Mouse (Mus musculus) splenic B cell, adult 2 months (primary cell): ENCODE data around the gene Furin.

Experiments
- DNase-seq: peaks from one replicate; pipeline ENCODE4 v3.0.0-alpha.2; 2011; ENCODE audit warnings: low read depth, low spot score
- H3K27me3 ChIP-seq: 2 replicates; pipeline ENCODE4 v1.6.1; 2012; ENCODE audit warnings: mild to moderate bottlenecking, low read length, moderate library complexity, mixed read lengths; ENCODE audit not compliant: control insufficient read depth, poor library complexity, insufficient read depth, severe bottlenecking
- H3K36me3 ChIP-seq: 2 replicates; pipeline ENCODE4 v1.6.1; 2012; ENCODE audit warnings: mild to moderate bottlenecking, low read length, moderate library complexity, mixed read lengths; ENCODE audit not compliant: control insufficient read depth, poor library complexity, insufficient read depth, severe bottlenecking

The Furin gene

GRCm38 (mm10) chr7:80365759-80366158, 39.5 kb downstream of the Furin start:
- Histone ChIP-seq H3K36me3 (peaks cover 4% of the 10 kb centered on the region), H3K27me3 (no peaks in the 10 kb centered on the region)
- no peak for DNase-seq

- no peaks in the 10 kb centered on the region for H3K27me3 ChIP-seq
- H3K36me3 ChIP-seq: peaks cover 7% of the 10 kb centered on the region
- no peak for DNase-seq
Measured at GRCm38 (mm10) chr7:80360435-80360834, 44.8 kb downstream of the Furin start.

GRCm38 (mm10) chr7:80358039-80358438, 47.2 kb downstream of the Furin start:
- Histone ChIP-seq H3K27me3 (no peaks in the 10 kb centered on the region), H3K36me3 (peaks cover 7% of the 10 kb centered on the region)
- no peak for DNase-seq

- DNase-seq: no peak
- no peaks in the 10 kb centered on the region for H3K27me3 ChIP-seq
- peaks cover 7% of the 10 kb centered on the region for H3K36me3 ChIP-seq
Measured at GRCm38 (mm10) chr7:80357156-80357555, 48.1 kb downstream of the Furin start.

- no peak for DNase-seq
- H3K27me3 ChIP-seq: no peaks in the 10 kb centered on the region
- peaks cover 5% of the 10 kb centered on the region for H3K36me3 ChIP-seq
Measured at GRCm38 (mm10) chr7:80356351-80356750, 48.9 kb downstream of the Furin start.

- Histone ChIP-seq H3K36me3 (peaks cover 5% of the 10 kb centered on the region), H3K27me3 (no peaks in the 10 kb centered on the region)
- no peak for DNase-seq
Measured at GRCm38 (mm10) chr7:80352920-80353319, 52.3 kb downstream of the Furin start.

- Histone ChIP-seq H3K27me3 (no peaks in the 10 kb centered on the region), H3K36me3 (peaks cover 5% of the 10 kb centered on the region)
- no peak for DNase-seq
Measured at GRCm38 (mm10) chr7:80350808-80351207, 54.4 kb downstream of the Furin start.

GRCm38 (mm10) chr7:80347670-80348586, 57.3 kb downstream of the Furin start:
- Histone ChIP-seq H3K27me3 (no peaks in the 10 kb centered on the region), H3K36me3 (peaks cover 4% of the 10 kb centered on the region)
- DNase-seq: no peak

GRCm38 (mm10) chr7:80346830-80347229, 58.4 kb downstream of the Furin start:
- H3K27me3 ChIP-seq: no peaks in the 10 kb centered on the region

GRCm38 (mm10) chr7:80346173-80346572, 59.1 kb downstream of the Furin start:
- no peaks in the 10 kb centered on the region for H3K27me3 ChIP-seq
- no peak for DNase-seq
- H3K36me3 ChIP-seq: peaks cover 3% of the 10 kb centered on the region; the same call in 1 of the 2 replicates

More at GRCm38 (mm10) chr7:80346830-80347229, 58.4 kb downstream of the Furin start:
- peaks cover 3% of the 10 kb centered on the region; the same call in 1 of the 2 replicates for H3K36me3 ChIP-seq
- DNase-seq: no peak

- Histone ChIP-seq H3K27me3 (no peaks in the 10 kb centered on the region), H3K36me3 (no peaks in the 10 kb centered on the region)
- peak; percentile 63 for DNase-seq
Measured at GRCm38 (mm10) chr7:80343270-80344018, 61.8 kb downstream of the Furin start.

GRCm38 (mm10) chr7:80342858-80343257, 62.4 kb downstream of the Furin start, which contains the start of gene Hddc3:
Hddc3 (plus strand) TSS chr7:80343104.
- no peaks in the 10 kb centered on the region; the same call in 1 of the 2 replicates for H3K36me3 ChIP-seq
- peak; percentile 96 for DNase-seq
- H3K27me3 ChIP-seq: no peaks in the 10 kb centered on the region

- Histone ChIP-seq H3K27me3 (no peaks in the 10 kb centered on the region), H3K36me3 (no peaks in the 10 kb centered on the region; the same call in 1 of the 2 replicates)
- no peak for DNase-seq
Measured at GRCm38 (mm10) chr7:80341793-80342192, 63.4 kb downstream of the Furin start.

GRCm38 (mm10) chr7:80340793-80341192, 64.4 kb downstream of the Furin start, which contains the start of gene Unc45a:
Unc45a (minus strand) TSS chr7:80341005.
- peak; percentile 85 for DNase-seq
- Histone ChIP-seq H3K36me3 (peaks cover 2% of the 10 kb centered on the region; the same call in 1 of the 2 replicates), H3K27me3 (no peaks in the 10 kb centered on the region)
